Mouse (Mus musculus): ENCODE data around the gene Crip1.

The Crip1 gene

GRCm38 (mm10) chr12:113131601-113132000, 14.5 kb upstream of the Crip1 start:
- no peak for DNase-seq

- DNase-seq: peak; percentile 70
These were observed 13.5 kb upstream of the Crip1 start for GRCm38 (mm10) chr12:113132567-113132966.

- no peak for DNase-seq
These were observed 12.9 kb upstream of the Crip1 start for GRCm38 (mm10) chr12:113133260-113133659.

- no peak for DNase-seq
These were observed 12.2 kb upstream of the Crip1 start for GRCm38 (mm10) chr12:113133861-113134403.

- DNase-seq: no peak
These were observed 11.6 kb upstream of the Crip1 start for GRCm38 (mm10) chr12:113134502-113134901.

GRCm38 (mm10) chr12:113135401-113135800, 10.7 kb upstream of the Crip1 start:
- DNase-seq: no peak

- DNase-seq: no peak
These were observed 9.6 kb upstream of the Crip1 start for GRCm38 (mm10) chr12:113136492-113137020.

- DNase-seq: no peak
These were observed 8.6 kb upstream of the Crip1 start for GRCm38 (mm10) chr12:113137260-113138213.

- no peak for DNase-seq
These were observed 7.8 kb upstream of the Crip1 start for GRCm38 (mm10) chr12:113138291-113138690.

- DNase-seq: no peak
These were observed 6.9 kb upstream of the Crip1 start for GRCm38 (mm10) chr12:113138901-113139864.

- peak; percentile 95 for DNase-seq
These were observed 6.1 kb upstream of the Crip1 start, which contains the start of gene Crip2 for GRCm38 (mm10) chr12:113139908-113140615. Gene Crip2 (plus strand): TSS chr12:113140236.

- DNase-seq: no peak
These were observed 5.3 kb upstream of the Crip1 start for GRCm38 (mm10) chr12:113140616-113141411.

GRCm38 (mm10) chr12:113141531-113141973, 4.6 kb upstream of the Crip1 start:
- DNase-seq: no peak

GRCm38 (mm10) chr12:113142021-113142975, 3.8 kb upstream of the Crip1 start:
- peak; percentile 72 for DNase-seq

GRCm38 (mm10) chr12:113143164-113143563, 3.0 kb upstream of the Crip1 start:
- DNase-seq: no peak

- no peak for DNase-seq
These were observed 1.9 kb upstream of the Crip1 start for GRCm38 (mm10) chr12:113144001-113144756.

- DNase-seq: no peak
These were observed 1.2 kb upstream of the Crip1 start for GRCm38 (mm10) chr12:113144886-113145285.

- DNase-seq: no peak
These were observed 525 bp upstream of the Crip1 start for GRCm38 (mm10) chr12:113145591-113145990.

GRCm38 (mm10) chr12:113147481-113147880, 1.4 kb downstream of the Crip1 start:
- no peak for DNase-seq

All from layer of hippocampus, adult 9-11 months (tissue).